Mouse (Mus musculus) megakaryocyte progenitor cell, adult 5-6 weeks (primary cell): ENCODE measurements around the gene Rpl31. TPM values are rescaled to one million over a fixed set of nuclear protein-coding genes. Genes with fewer than 3 reads are reported as not detected.

Experiments
- ATAC-seq: replicated peaks from 2 replicates; pipeline ENCODE4 v1.8.0; 2016; ENCODE audit warnings: mild to moderate bottlenecking, moderate TSS enrichment, inconsistent platforms; ENCODE audit not compliant: poor library complexity
- total RNA-seq, 2 experiments: library from RNA; stranded (forward) in 1 of 2; stranded (reverse) in 1 of 2; fragments of 157-497, 149-512 nt in 1 of 2; fragments of 200-1000 nt in 1 of 2; gene quantifications; 2 replicates each; pipeline versions ENCODE4 v1.2.3 to v1.2.4; 2015 to 2017

Gene Rpl31
- total RNA-seq, 2 experiments from 2014 or later = 660 to 2,167 TPM

- peak; percentile 81 for ATAC-seq
Observed at GRCm38 (mm10) chr1:39396347-39396746, 28.7 kb downstream of the Rpl31 start.

- ATAC-seq = no peak
Observed at GRCm38 (mm10) chr1:39398284-39398683, 30.6 kb downstream of the Rpl31 start.

- no peak for ATAC-seq
Observed at GRCm38 (mm10) chr1:39399228-39399627, 31.6 kb downstream of the Rpl31 start.

- ATAC-seq = no peak
Observed at GRCm38 (mm10) chr1:39400173-39400572, 32.5 kb downstream of the Rpl31 start.

- ATAC-seq = no peak
Observed at GRCm38 (mm10) chr1:39407108-39407507, 39.5 kb downstream of the Rpl31 start.

GRCm38 (mm10) chr1:39408123-39408522 lies 40.5 kb downstream of the Rpl31 start:
- ATAC-seq = 0 out of 2 replicates have a peak, but pooled peaks have one; percentile 5

- peak; percentile 83 for ATAC-seq
Observed at GRCm38 (mm10) chr1:39408668-39409067, 41.0 kb downstream of the Rpl31 start.

GRCm38 (mm10) chr1:39410085-39410821 lies 42.6 kb downstream of the Rpl31 start:
- no peak for ATAC-seq

GRCm38 (mm10) chr1:39417817-39418216 lies 50.2 kb downstream of the Rpl31 start:
- ATAC-seq = peak; percentile 87

- ATAC-seq = no peak
Observed at GRCm38 (mm10) chr1:39418852-39419251, 51.2 kb downstream of the Rpl31 start.

GRCm38 (mm10) chr1:39420987-39421386 lies 53.3 kb downstream of the Rpl31 start:
- ATAC-seq = no peak

Other genes starting within 250 kb of the Rpl31 start
- 0.07 TPM in 1 of 2 replicates, not detected in the other for gene Npas2, start 174.1 kb upstream of the Rpl31 start, total RNA-seq (2015)
- not detected in 2 replicates for gene Npas2, start 174.1 kb upstream of the Rpl31 start, total RNA-seq (2017)
- gene Tbc1d8, start 110.9 kb downstream of the Rpl31 start, total RNA-seq (2015) = 27.7 and 29.1 TPM in 2 replicates
- 13.0 and 15.9 TPM in 2 replicates for gene Tbc1d8, start 110.9 kb downstream of the Rpl31 start, total RNA-seq (2017)
- 24.4 and 32.5 TPM in 2 replicates for gene Cnot11, start 167.2 kb downstream of the Rpl31 start, total RNA-seq (2015)
- 25.4 and 29.1 TPM in 2 replicates for gene Cnot11, start 167.2 kb downstream of the Rpl31 start, total RNA-seq (2017)
- 22.3 and 27.5 TPM in 2 replicates for gene Rnf149, start 209.6 kb downstream of the Rpl31 start, total RNA-seq (2015)
- gene Rnf149, start 209.6 kb downstream of the Rpl31 start, total RNA-seq (2017) = 32.7 and 35.9 TPM in 2 replicates